Mouse (Mus musculus): ENCODE results near the gene Casq2. TPM values are rescaled to one million over a fixed set of nuclear protein-coding genes. Genes with fewer than 3 reads are reported as not detected.

Gene Casq2
- polyA plus RNA-seq, 1 experiment from 2014 or later, result 0.66 TPM

- TF ChIP-seq EP300 (IDR thresholded peaks at IDR 0.05; ENCODE audit: low read depth) (peak; percentile 99), CTCF (IDR thresholded peaks at IDR 0.05; ENCODE audit: low read depth) (no peak)
- WGBS (ENCODE audit: insufficient replicate concordance), result 51% methylated on average over 21 of the region's 21 CpGs
- H3K27ac ChIP-seq (ENCODE audit: low read depth), result peak overlapping the region; percentile 93
Measured at GRCm38 (mm10) chr3:102165536-102166286, 79.5 kb downstream of the Casq2 start.

GRCm38 (mm10) chr3:102166287-102166620 lies 80.0 kb downstream of the Casq2 start:
- H3K9ac ChIP-seq (replicated peaks), result no peak overlapping the region; the same call in 1 of the 2 replicates
- peaks cover 16% of the 10 kb centered on the region for H3K36me3 ChIP-seq (replicated peaks; ENCODE audit: insufficient read depth, low read length)
- ATAC-seq (peak; percentile 50), DNase-seq (no peak)
- 51% methylated on average over 4 of the region's 4 CpGs for WGBS (ENCODE audit: insufficient replicate concordance)
- peak overlapping the region; percentile 65 for H3K4me2 ChIP-seq (ENCODE audit: low read depth, low read length)
- H3K4me1 ChIP-seq (ENCODE audit: insufficient read depth), result peaks cover 12% of the 10 kb centered on the region
- H3K27ac ChIP-seq (ENCODE audit: low read depth), result peak overlapping the region; percentile 93
- TF ChIP-seq CTCF (IDR thresholded peaks at IDR 0.05; ENCODE audit: low read depth), result no peak
- no peak for TF ChIP-seq EP300 (IDR thresholded peaks at IDR 0.05; ENCODE audit: low read depth)
- H3K4me3 ChIP-seq (ENCODE audit: low read depth, low read length), result peak overlapping the region; percentile 7; the same call in 1 of the 2 replicates
- H3K27me3 ChIP-seq (ENCODE audit: insufficient read depth, low read length), result no peaks in the 10 kb centered on the region
- H3K9me3 ChIP-seq (ENCODE audit: low read length), result no peaks in the 10 kb centered on the region

More at GRCm38 (mm10) chr3:102165536-102166286, 79.5 kb downstream of the Casq2 start:
- Histone ChIP-seq H3K4me3 (ENCODE audit: low read depth, low read length) (peak overlapping the region; percentile 59), H3K27me3 (ENCODE audit: insufficient read depth, low read length) (no peaks in the 10 kb centered on the region), H3K4me1 (ENCODE audit: insufficient read depth) (peaks cover 12% of the 10 kb centered on the region), H3K36me3 (replicated peaks; ENCODE audit: insufficient read depth, low read length) (peaks cover 22% of the 10 kb centered on the region), H3K4me2 (ENCODE audit: low read depth, low read length) (peak overlapping the region; percentile 65), H3K9ac (replicated peaks) (peak overlapping the region; percentile 85), H3K9me3 (ENCODE audit: low read length) (no peaks in the 10 kb centered on the region)
- DNase-seq (peak; percentile 88), ATAC-seq (peak; percentile 99)

- TF ChIP-seq EP300 (IDR thresholded peaks at IDR 0.05; ENCODE audit: low read depth) (no peak), CTCF (IDR thresholded peaks at IDR 0.05; ENCODE audit: low read depth) (no peak)
- Histone ChIP-seq H3K4me3 (ENCODE audit: low read depth, low read length) (no peak overlapping the region), H3K36me3 (replicated peaks; ENCODE audit: insufficient read depth, low read length) (peaks cover 12% of the 10 kb centered on the region), H3K27ac (ENCODE audit: low read depth) (peak overlapping the region; percentile 93), H3K4me1 (ENCODE audit: insufficient read depth) (peaks cover 12% of the 10 kb centered on the region), H3K4me2 (ENCODE audit: low read depth, low read length) (0 out of 2 replicates have a peak overlapping the region, but pooled peaks have one; percentile 65), H3K9me3 (ENCODE audit: low read length) (no peaks in the 10 kb centered on the region), H3K9ac (replicated peaks) (no peak overlapping the region; the same call in 1 of the 2 replicates), H3K27me3 (ENCODE audit: insufficient read depth, low read length) (no peaks in the 10 kb centered on the region)
- 88% methylated on average over 8 of the region's 8 CpGs for WGBS (ENCODE audit: insufficient replicate concordance)
- ATAC-seq, result no peak
- DNase-seq, result no peak
Measured at GRCm38 (mm10) chr3:102166794-102167193, 80.6 kb downstream of the Casq2 start.

GRCm38 (mm10) chr3:102167555-102168210 lies 81.5 kb downstream of the Casq2 start:
- 28% methylated on average over 10 of the region's 10 CpGs for WGBS (ENCODE audit: insufficient replicate concordance)
- H3K9me3 ChIP-seq (ENCODE audit: low read length), result no peaks in the 10 kb centered on the region
- ATAC-seq, result no peak
- H3K27ac ChIP-seq (ENCODE audit: low read depth), result peak overlapping the region; percentile 36; the same call in 1 of the 2 replicates
- H3K4me3 ChIP-seq (ENCODE audit: low read depth, low read length), result no peak overlapping the region
- peaks cover 12% of the 10 kb centered on the region for H3K4me1 ChIP-seq (ENCODE audit: insufficient read depth)
- no peaks in the 10 kb centered on the region for H3K27me3 ChIP-seq (ENCODE audit: insufficient read depth, low read length)
- H3K4me2 ChIP-seq (ENCODE audit: low read depth, low read length), result 0 out of 2 replicates have a peak overlapping the region, but pooled peaks have one; percentile 2
- H3K36me3 ChIP-seq (replicated peaks; ENCODE audit: insufficient read depth, low read length), result peaks cover 9% of the 10 kb centered on the region
- H3K9ac ChIP-seq (replicated peaks), result 0 out of 2 replicates have a peak overlapping the region, but pooled peaks have one; percentile 26
- TF ChIP-seq EP300 (IDR thresholded peaks at IDR 0.05; ENCODE audit: low read depth), result peak; percentile 28; the same call in 1 of the 2 replicates
- TF ChIP-seq CTCF (IDR thresholded peaks at IDR 0.05; ENCODE audit: low read depth), result no peak
- no peak for DNase-seq

GRCm38 (mm10) chr3:102169197-102169905 lies 83.1 kb downstream of the Casq2 start:
- peak; percentile 67 for DNase-seq
- peaks cover 12% of the 10 kb centered on the region for H3K4me1 ChIP-seq (ENCODE audit: insufficient read depth)
- no peak overlapping the region for H3K27ac ChIP-seq (ENCODE audit: low read depth)
- ATAC-seq, result no peak
- H3K36me3 ChIP-seq (replicated peaks; ENCODE audit: insufficient read depth, low read length), result no peaks in the 10 kb centered on the region
- H3K9me3 ChIP-seq (ENCODE audit: low read length), result no peaks in the 10 kb centered on the region
- H3K4me2 ChIP-seq (ENCODE audit: low read depth, low read length), result no peak overlapping the region
- no peak overlapping the region for H3K9ac ChIP-seq (replicated peaks)
- no peak overlapping the region for H3K4me3 ChIP-seq (ENCODE audit: low read depth, low read length)
- 76% methylated on average over 13 of the region's 13 CpGs for WGBS (ENCODE audit: insufficient replicate concordance)
- H3K27me3 ChIP-seq (ENCODE audit: insufficient read depth, low read length), result no peaks in the 10 kb centered on the region
- TF ChIP-seq EP300 (IDR thresholded peaks at IDR 0.05; ENCODE audit: low read depth) (no peak), CTCF (IDR thresholded peaks at IDR 0.05; ENCODE audit: low read depth) (no peak)

Measured in liver, postnatal 0 days (tissue).